Mouse (Mus musculus) neural tube, embryonic 13.5 days (tissue): ENCODE measurements around the gene Gm29735. TPM values are rescaled to one million over a fixed set of nuclear protein-coding genes. Genes with fewer than 3 reads are reported as not detected.

Experiments
- polyA plus RNA-seq: library from polyadenylated mRNA; unstranded; fragments of >200 nt; fragmentation: Nextera tagmentation; extraction: Ambion mirVana; gene quantifications from 2 replicates; pipeline ENCODE4 v1.2.1, GENCODE M21; 2015

Gm29735 gene
- polyA plus RNA-seq, 1 experiment from 2014 or later, result not detected

Other genes with a start within 250 kb of the Gm29735 start
- 66.8 and 68.9 TPM in 2 replicates for gene Tollip, start 238.6 kb downstream of the Gm29735 start, polyA plus RNA-seq
- 20.1 and 20.6 TPM in 2 replicates for gene Brsk2, start 207.4 kb downstream of the Gm29735 start, polyA plus RNA-seq
- gene Mob2, start 96.0 kb downstream of the Gm29735 start, polyA plus RNA-seq, result 51.3 and 52.8 TPM in 2 replicates
- gene Dusp8, start 61.3 kb downstream of the Gm29735 start, polyA plus RNA-seq, result 88.4 and 96.1 TPM in 2 replicates
- gene Gm45618, start 36.4 kb downstream of the Gm29735 start, polyA plus RNA-seq, result not detected in 2 replicates
- not detected in 2 replicates for gene Gm39115, start 21.1 kb downstream of the Gm29735 start, polyA plus RNA-seq
- gene Gm45337, start 12.5 kb downstream of the Gm29735 start, polyA plus RNA-seq, result not detected in 2 replicates
- not detected in 2 replicates for gene Gm4553, start 8.6 kb upstream of the Gm29735 start, polyA plus RNA-seq
- gene Krtap5-2, start 18.9 kb upstream of the Gm29735 start, polyA plus RNA-seq, result not detected in 2 replicates
- not detected in 2 replicates for gene Gm10153, start 33.3 kb upstream of the Gm29735 start, polyA plus RNA-seq
- not detected in 2 replicates for gene Krtap5-3, start 44.3 kb upstream of the Gm29735 start, polyA plus RNA-seq
- not detected in 2 replicates for gene Gm7579, start 54.7 kb upstream of the Gm29735 start, polyA plus RNA-seq
- gene Krtap5-5, start 72.9 kb upstream of the Gm29735 start, polyA plus RNA-seq, result not detected in 2 replicates
- not detected in 2 replicates for gene Gm40460, start 84.0 kb upstream of the Gm29735 start, polyA plus RNA-seq
- not detected in 2 replicates for gene Gm2431, start 101.2 kb upstream of the Gm29735 start, polyA plus RNA-seq
- gene Gm4559, start 117.2 kb upstream of the Gm29735 start, polyA plus RNA-seq, result not detected in 2 replicates
- not detected in 2 replicates for gene Krtap5-1, start 140.0 kb upstream of the Gm29735 start, polyA plus RNA-seq
- not detected in 2 replicates for gene Krtap5-4, start 146.4 kb upstream of the Gm29735 start, polyA plus RNA-seq
- 2.5 and 3.0 TPM in 2 replicates for gene Ifitm10, start 216.6 kb upstream of the Gm29735 start, polyA plus RNA-seq
- gene Gm49369, start 225.6 kb upstream of the Gm29735 start, polyA plus RNA-seq, result 1.9 TPM in 1 of 2 replicates, not detected in the other
- gene Ctsd, start 230.9 kb upstream of the Gm29735 start, polyA plus RNA-seq, result 282 and 288 TPM in 2 replicates